In the genomic region with DNA sequence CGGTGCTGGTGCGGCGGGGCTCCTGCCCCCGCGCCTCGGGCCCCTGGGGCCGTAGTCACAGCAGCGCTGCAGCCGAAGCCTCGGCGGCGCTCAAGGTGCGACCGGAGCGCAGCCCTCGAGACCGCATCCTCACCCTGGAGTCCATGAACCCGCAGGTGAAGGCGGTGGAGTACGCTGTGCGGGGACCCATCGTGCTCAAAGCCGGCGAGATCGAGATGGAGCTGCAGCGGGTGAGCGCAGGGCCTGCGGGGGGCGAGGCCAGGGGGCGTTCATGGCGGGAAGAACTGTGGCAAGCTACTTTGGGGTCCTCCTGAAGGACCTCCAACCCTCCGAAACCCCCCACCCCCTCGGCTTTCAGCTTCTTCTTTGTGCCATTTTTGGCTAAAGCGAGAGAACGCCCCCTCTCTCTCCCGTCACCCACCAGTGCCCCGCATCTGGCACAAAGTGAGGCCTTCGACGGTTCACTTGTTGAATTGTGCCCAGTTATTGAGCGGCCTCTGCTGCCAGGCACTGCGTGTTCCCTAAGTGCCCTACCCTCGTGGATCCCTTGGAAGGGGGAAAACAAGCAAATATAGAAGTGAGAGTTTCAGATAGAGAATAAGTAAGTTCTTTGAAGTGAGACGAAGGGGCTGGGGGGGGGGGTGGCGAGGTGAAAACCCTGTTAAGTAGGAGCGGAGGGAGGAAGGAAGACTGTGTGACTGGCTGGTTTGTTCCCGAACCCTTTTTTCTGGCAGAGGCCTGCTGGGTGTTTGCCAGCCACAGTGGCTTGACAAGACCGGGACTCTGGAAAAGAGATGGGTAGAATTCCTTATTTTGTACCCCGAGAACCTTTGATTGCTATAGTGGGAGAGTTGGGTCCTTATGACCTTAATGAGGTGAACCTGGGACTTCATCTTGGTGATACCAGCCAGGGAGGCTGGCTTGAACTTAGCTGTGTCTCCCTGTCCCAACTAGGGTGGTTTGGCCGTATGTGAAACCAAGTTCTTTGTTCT, we compare ENCODE assay signal across 8 mouse cellular contexts. TPM values are rescaled to one million over a fixed set of nuclear protein-coding genes. Genes with fewer than 3 reads are reported as not detected.
DNase-seq lines count a peak whose midpoint lies in the region; ATAC-seq and TF ChIP-seq lines count a peak whose summit lies in the region.

No protein-coding gene starts in this region.

- H3K4me1 ChIP-seq in ES-E14 (ENCODE audit: control insufficient read depth in 2 of 2, insufficient read depth in 2 of 2, low read length in 2 of 2, poor library complexity in 1 of 2): peaks cover 16% of the 10 kb centered on the region in 2 experiments
- H3K4me1 ChIP-seq in embryonic facial prominence, embryonic 11.5 days (ENCODE audit: control insufficient read depth, insufficient read depth, low read length): no peaks in the 10 kb centered on the region
- H3K4me1 ChIP-seq in hindbrain, embryonic 16.5 days (ENCODE audit: control insufficient read depth, insufficient read depth, low read depth, low read length): peaks cover 8% of the 10 kb centered on the region
- H3K4me1 ChIP-seq in limb, embryonic 12.5 days (replicated peaks): peaks cover 21% of the 10 kb centered on the region
- peaks cover 31% of the 10 kb centered on the region for H3K4me1 ChIP-seq in neural tube, embryonic 15.5 days

- 7% methylated on average over 49 of the region's 49 CpGs for WGBS in embryonic facial prominence, embryonic 11.5 days
- 6% methylated on average over 49 of the region's 49 CpGs for WGBS in hindbrain, embryonic 16.5 days
- 6% methylated on average over 49 of the region's 49 CpGs for WGBS in limb, embryonic 12.5 days
- 6% methylated on average over 49 of the region's 49 CpGs for WGBS in neural tube, embryonic 15.5 days

- peaks cover 13% of the 10 kb centered on the region; the same call in 1 of the 2 replicates for H3K36me3 ChIP-seq in ES-E14 (ENCODE audit: control insufficient read depth, insufficient read depth, low read length, poor library complexity, severe bottlenecking)
- no peaks in the 10 kb centered on the region; the same call in 1 of the 2 replicates for H3K36me3 ChIP-seq in embryonic facial prominence, embryonic 11.5 days (replicated peaks; ENCODE audit: control insufficient read depth, insufficient read depth, low read depth, low read length)
- H3K36me3 ChIP-seq in hindbrain, embryonic 16.5 days (ENCODE audit: control insufficient read depth, insufficient read depth, low read length): no peaks in the 10 kb centered on the region
- H3K36me3 ChIP-seq in limb, embryonic 12.5 days: peaks cover 7% of the 10 kb centered on the region; the same call in 1 of the 2 replicates
- H3K36me3 ChIP-seq in neural tube, embryonic 15.5 days: 0 out of 2 replicates have a peak, but pooled peaks cover 3% of the 10 kb centered on the region

- H3K27me3 ChIP-seq in embryonic facial prominence, embryonic 11.5 days (ENCODE audit: control insufficient read depth, insufficient read depth, low read length): no peaks in the 10 kb centered on the region
- H3K27me3 ChIP-seq in hindbrain, embryonic 16.5 days (replicated peaks; ENCODE audit: control insufficient read depth, insufficient read depth, low read length): no peaks in the 10 kb centered on the region
- no peaks in the 10 kb centered on the region for H3K27me3 ChIP-seq in limb, embryonic 12.5 days
- no peaks in the 10 kb centered on the region for H3K27me3 ChIP-seq in neural tube, embryonic 15.5 days (replicated peaks)

- in situ Hi-C loops in ES-E14 (cut with MboI; ENCODE audit: low sequenced_read_pairs in 2 of 2, unreplicated experiment in 2 of 2): no loop called here

- H3K9ac ChIP-seq in ES-E14 (ENCODE audit: insufficient read depth, low read depth, low read length, poor library complexity, severe bottlenecking): peak overlapping the region; percentile 86
- H3K9ac ChIP-seq in embryonic facial prominence, embryonic 11.5 days (replicated peaks; ENCODE audit: low read length): peak overlapping the region; percentile 85
- H3K9ac ChIP-seq in hindbrain, embryonic 16.5 days (ENCODE audit: low read depth, low read length): peak overlapping the region; percentile 90
- peak overlapping the region; percentile 90 for H3K9ac ChIP-seq in limb, embryonic 12.5 days (replicated peaks)
- H3K9ac ChIP-seq in neural tube, embryonic 15.5 days (replicated peaks): peak overlapping the region; percentile 74

- DNase-seq in gastrocnemius, postnatal 25 days: peak; percentile 57
- DNase-seq in gastrocnemius, adult 8-10 months (ENCODE audit: low spot score in 2 of 2): no peak
- DNase-seq in ES-E14 (ENCODE audit: low read depth, low spot score): no peak
- peak; percentile 35 for DNase-seq in embryonic facial prominence, embryonic 11.5 days (ENCODE audit: low spot score)
- no peak for DNase-seq in spleen, adult 12 weeks (ENCODE audit: low spot score)

- H3K4me3 ChIP-seq in ES-E14 (ENCODE audit: insufficient read depth in 1 of 2, low read depth in 1 of 2, low read length in 2 of 2, poor library complexity in 1 of 2, severe bottlenecking in 1 of 2): peak overlapping the region; percentile 96 to 97
- H3K4me3 ChIP-seq in embryonic facial prominence, embryonic 11.5 days (ENCODE audit: low read depth, low read length): peak overlapping the region; percentile 88
- peak overlapping the region; percentile 88 for H3K4me3 ChIP-seq in hindbrain, embryonic 16.5 days (ENCODE audit: low read length)
- peak overlapping the region; percentile 79 for H3K4me3 ChIP-seq in limb, embryonic 12.5 days (replicated peaks)
- peak overlapping the region; percentile 80 for H3K4me3 ChIP-seq in neural tube, embryonic 15.5 days (replicated peaks)

- no peaks in the 10 kb centered on the region for H3K9me3 ChIP-seq in ES-E14 (ENCODE audit: control insufficient read depth, insufficient read depth, low read depth, low read length)
- no peaks in the 10 kb centered on the region for H3K9me3 ChIP-seq in embryonic facial prominence, embryonic 11.5 days (replicated peaks; ENCODE audit: control insufficient read depth, low read length)
- no peaks in the 10 kb centered on the region for H3K9me3 ChIP-seq in hindbrain, embryonic 16.5 days (ENCODE audit: control insufficient read depth, low read length)
- H3K9me3 ChIP-seq in limb, embryonic 12.5 days: no peaks in the 10 kb centered on the region
- no peaks in the 10 kb centered on the region for H3K9me3 ChIP-seq in neural tube, embryonic 15.5 days (replicated peaks)

- ATAC-seq in embryonic facial prominence, embryonic 11.5 days (replicated peaks; ENCODE audit: insufficient number of reproducible peaks, low FRiP score, low TSS enrichment, low read depth): peak; percentile 37; the same call in 1 of the 2 replicates
- peak; percentile 49 for ATAC-seq in hindbrain, embryonic 16.5 days
- peak; percentile 8; the same call in 1 of the 2 replicates for ATAC-seq in limb, embryonic 12.5 days (ENCODE audit: insufficient number of reproducible peaks, insufficient read depth, low FRiP score, low TSS enrichment, low read depth)
- peak; percentile 39 for ATAC-seq in neural tube, embryonic 15.5 days (ENCODE audit: low FRiP score)

- peak overlapping the region; percentile 93 for H3K4me2 ChIP-seq in embryonic facial prominence, embryonic 11.5 days (ENCODE audit: low read depth, low read length)
- peak overlapping the region; percentile 83 for H3K4me2 ChIP-seq in hindbrain, embryonic 16.5 days (ENCODE audit: low read length)
- H3K4me2 ChIP-seq in limb, embryonic 12.5 days: peak overlapping the region; percentile 82
- peak overlapping the region; percentile 86 for H3K4me2 ChIP-seq in neural tube, embryonic 15.5 days

- no peak overlapping the region for H3K27ac ChIP-seq in ES-E14 (ENCODE audit: insufficient read depth, low read depth, low read length, poor library complexity, severe bottlenecking)
- H3K27ac ChIP-seq in embryonic facial prominence, embryonic 11.5 days (replicated peaks; ENCODE audit: low read depth, low read length): no peak overlapping the region; the same call in 1 of the 2 replicates
- peak overlapping the region; percentile 86 for H3K27ac ChIP-seq in hindbrain, embryonic 16.5 days (ENCODE audit: low read depth, low read length)
- peak overlapping the region; percentile 62; the same call in 1 of the 2 replicates for H3K27ac ChIP-seq in limb, embryonic 12.5 days
- H3K27ac ChIP-seq in neural tube, embryonic 15.5 days (replicated peaks): peak overlapping the region; percentile 81

TF ChIP-seq in ES-E14, 5 proteins besides CTCF, POLR2A, EP300 and RAD21:
- TF ChIP-seq HCFC1 (IDR thresholded peaks at IDR 0.05; ENCODE audit: borderline replicate concordance, insufficient read depth, low read length) (no peak), CHD2 (IDR thresholded peaks at IDR 0.05; ENCODE audit: low read depth, low read length) (no peak), ZNF384 (IDR thresholded peaks at IDR 0.05; ENCODE audit: low read depth, low read length) (no peak), ZC3H11A (IDR thresholded peaks at IDR 0.05; ENCODE audit: borderline replicate concordance, low read depth, low read length) (no peak), MAFK (IDR thresholded peaks at IDR 0.05; ENCODE audit: insufficient read depth, low read depth, low read length) (no peak)

RNA-seq across cellular contexts. Expression of a gene that starts 0.9 kb away (rescaled TPM):
- total RNA-seq in gastrocnemius, postnatal 25 days (2021): 100 to 1,000 TPM; 153 to 217 TPM
- 100 to 1,000 TPM; 252 to 313 (median 291) TPM for total RNA-seq in gastrocnemius, adult 8-10 months (2022)
- 31.9 and 46.4 TPM in 2 replicates for total RNA-seq in ES-E14 (2012; rRNA removed)
- polyA plus RNA-seq in embryonic facial prominence, embryonic 11.5 days (2014; fragmentation: Nextera tagmentation; extraction: Ambion mirVana): 58.2 and 62.2 TPM in 2 replicates
- polyA plus RNA-seq in hindbrain, embryonic 16.5 days (2015; fragmentation: Nextera tagmentation; extraction: Ambion mirVana): 58.1 and 62.2 TPM in 2 replicates
- polyA plus RNA-seq in limb, embryonic 12.5 days (2016; fragmentation: Nextera tagmentation; extraction: Ambion mirVana): 61.6 and 64.8 TPM in 2 replicates
- 51.2 and 60.2 TPM in 2 replicates for polyA plus RNA-seq in neural tube, embryonic 15.5 days (2015; fragmentation: Nextera tagmentation; extraction: Ambion mirVana)

Comparison
In these comparisons a context has a peak if more than half of its experiments do, and no peak if none do; other contexts are left out.
1. DNase-seq: peak in gastrocnemius, postnatal 25 days (single experiment) and embryonic facial prominence, embryonic 11.5 days (single experiment); none in gastrocnemius, adult 8-10 months (0 of 2), ES-E14 (single experiment) and spleen, adult 12 weeks (single experiment).
2. H3K27ac ChIP-seq: peak in hindbrain, embryonic 16.5 days (single experiment), limb, embryonic 12.5 days (single experiment) and neural tube, embryonic 15.5 days (single experiment); none in ES-E14 (single experiment) and embryonic facial prominence, embryonic 11.5 days (single experiment).
3. Peak in every context shown above with its lines, with median percentiles within 50 percentile points of each other: H3K4me3 ChIP-seq, H3K9ac ChIP-seq, ATAC-seq and H3K4me2 ChIP-seq.